Mouse (Mus musculus): ENCODE data around the gene Arl8a. TPM values are rescaled to one million over a fixed set of nuclear protein-coding genes. Genes with fewer than 3 reads are reported as not detected.

The Arl8a gene
- total RNA-seq, 2 experiments from 2014 or later, result 62.8 to 73.7 TPM

GRCm38 (mm10) chr1:135132893-135133369 lies 13.7 kb upstream of the Arl8a start:
- no peak for DNase-seq (ENCODE audit: low spot score in 2 of 2)

GRCm38 (mm10) chr1:135133678-135134435 lies 12.8 kb upstream of the Arl8a start:
- DNase-seq (ENCODE audit: low spot score in 2 of 2), result no peak

DNA sequence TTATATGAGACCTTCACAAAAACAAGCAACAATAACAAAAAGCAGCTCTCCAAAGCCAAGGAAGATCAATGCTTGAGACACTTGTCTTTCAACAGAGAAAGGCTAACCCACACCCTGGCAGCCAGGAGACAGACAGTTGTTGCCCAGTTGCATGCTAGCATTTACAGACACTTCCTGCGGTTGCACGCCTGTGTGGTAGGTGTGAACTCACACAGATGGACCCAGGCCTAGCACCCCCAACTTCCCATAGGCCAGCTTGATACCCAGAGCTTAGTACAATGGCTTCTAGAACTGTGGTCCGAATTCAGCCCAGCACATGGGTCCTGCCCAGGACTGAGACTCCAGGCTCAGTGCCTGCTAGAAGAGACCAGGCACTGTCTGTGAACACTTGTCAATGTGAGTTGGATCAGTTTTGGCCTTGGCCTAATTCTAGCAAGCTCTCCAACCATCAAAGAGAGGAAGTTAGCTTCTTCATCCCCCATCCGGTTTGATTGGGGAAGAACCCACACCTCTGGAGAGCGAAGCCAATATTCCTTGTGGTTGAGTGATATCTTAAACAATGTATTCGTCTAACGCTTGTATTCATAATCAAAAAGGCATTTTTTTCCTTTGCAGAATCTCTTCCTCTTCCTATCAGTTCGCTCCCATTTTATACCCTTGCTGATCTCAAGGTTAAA lies 11.4 kb upstream of the Arl8a start:
- DNase-seq (ENCODE audit: low spot score in 2 of 2), result no peak

DNA sequence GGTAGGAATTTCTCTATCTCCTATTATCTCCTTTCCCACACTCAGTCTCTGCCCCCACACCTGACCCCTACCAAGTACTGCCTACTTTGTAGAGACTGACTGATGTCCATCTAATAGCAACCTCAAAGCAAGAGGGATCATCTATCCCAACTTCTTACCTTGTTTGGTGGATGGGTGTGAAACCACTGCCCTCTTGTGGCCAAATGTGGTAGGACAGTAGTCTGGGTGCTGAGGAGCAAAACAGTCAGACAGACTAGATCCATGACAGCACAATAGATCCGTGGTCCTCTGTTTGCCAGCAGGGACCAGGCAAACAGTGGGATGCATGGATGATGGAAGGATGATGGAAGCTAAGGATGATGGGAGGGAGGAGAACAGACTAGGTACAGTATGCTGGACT lies 10.1 kb upstream of the Arl8a start:
- peak in 1 of 2 experiments; percentile 38 for DNase-seq (ENCODE audit: low spot score in 2 of 2)

DNA sequence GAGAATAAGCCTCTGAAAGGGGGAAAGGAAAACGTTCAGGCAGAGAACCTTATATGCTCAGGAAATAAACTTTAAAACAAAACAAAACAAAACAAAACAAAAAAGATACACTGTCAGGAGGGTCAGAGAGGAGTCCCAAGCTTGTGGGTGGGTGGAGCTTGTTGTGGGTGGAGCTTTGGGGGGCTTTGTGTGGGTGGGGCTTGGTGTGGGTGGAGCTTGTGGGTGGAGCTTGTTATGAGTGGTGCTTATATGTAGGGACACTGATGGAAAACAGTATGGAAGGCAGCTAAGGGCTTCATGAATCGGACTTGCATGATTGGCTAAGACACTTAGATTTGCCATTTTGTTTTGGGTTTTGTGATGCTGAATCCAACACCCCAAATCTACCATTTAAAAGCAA lies 6.7 kb upstream of the Arl8a start:
- no peak for DNase-seq (ENCODE audit: low spot score in 2 of 2)

GRCm38 (mm10) chr1:135142452-135142851 lies 4.2 kb upstream of the Arl8a start:
- DNase-seq (ENCODE audit: low spot score in 2 of 2), result no peak

DNA sequence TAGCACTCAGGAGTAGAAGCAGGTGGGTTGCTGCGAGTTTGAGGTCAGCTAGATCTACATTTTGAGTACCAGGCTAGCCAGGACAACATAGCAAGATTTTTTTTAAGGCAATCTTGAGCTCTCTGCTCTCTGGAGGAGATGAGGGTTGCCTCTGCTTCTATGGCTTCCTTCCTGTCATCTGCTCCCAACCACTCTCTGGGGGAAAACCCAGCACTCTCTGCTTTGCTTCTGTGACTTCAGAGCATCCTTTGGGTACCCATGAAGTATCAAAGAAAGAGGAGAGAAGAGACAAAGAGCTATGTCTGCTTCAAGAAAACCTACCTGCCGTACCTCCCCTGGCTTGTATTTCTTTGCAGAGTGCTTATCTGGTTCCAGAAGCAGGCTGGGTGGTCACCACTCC lies 2.7 kb upstream of the Arl8a start:
- no peak for DNase-seq (ENCODE audit: low spot score in 2 of 2)

- peak; percentile 68 to 73 for DNase-seq (ENCODE audit: low spot score in 2 of 2)
Measured at GRCm38 (mm10) chr1:135146946-135147701, 500 bp downstream of the Arl8a start.

GRCm38 (mm10) chr1:135147702-135148058 lies 1.1 kb downstream of the Arl8a start:
- DNase-seq (ENCODE audit: low spot score in 2 of 2), result no peak

- no peak for DNase-seq (ENCODE audit: low spot score in 2 of 2)
Measured at GRCm38 (mm10) chr1:135148476-135148875, 1.9 kb downstream of the Arl8a start.

DNA sequence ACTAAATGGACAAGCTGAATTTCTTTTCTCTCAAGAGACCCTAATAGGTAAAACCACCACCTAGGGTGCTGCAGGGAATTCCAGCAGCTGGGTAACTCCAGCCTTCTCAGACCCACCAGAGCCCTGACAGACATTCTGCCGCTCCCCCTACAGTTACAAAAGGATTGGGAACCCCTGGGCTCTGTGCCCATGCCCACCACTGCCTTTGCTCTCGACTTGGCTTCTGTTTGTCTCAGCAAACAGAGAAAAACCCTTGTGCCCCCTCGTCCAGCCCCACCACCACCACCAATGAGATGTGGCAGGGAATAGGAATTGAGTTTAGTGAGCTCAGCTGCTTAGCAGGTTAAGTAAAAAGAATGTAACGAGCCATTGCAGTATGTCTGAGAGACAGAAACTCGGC lies 2.4 kb downstream of the Arl8a start:
- no peak for DNase-seq (ENCODE audit: low spot score in 2 of 2)

GRCm38 (mm10) chr1:135154011-135154410 lies 7.4 kb downstream of the Arl8a start:
- no peak for DNase-seq (ENCODE audit: low spot score in 2 of 2)

GRCm38 (mm10) chr1:135154411-135154959 lies 7.9 kb downstream of the Arl8a start:
- peak in 1 of 2 experiments; percentile 47 for DNase-seq (ENCODE audit: low spot score in 2 of 2)

GRCm38 (mm10) chr1:135156300-135156699 lies 9.7 kb downstream of the Arl8a start:
- no peak for DNase-seq (ENCODE audit: low spot score in 2 of 2)

- no peak for DNase-seq (ENCODE audit: low spot score in 2 of 2)
Measured at GRCm38 (mm10) chr1:135158633-135159032, 12.0 kb downstream of the Arl8a start.

GRCm38 (mm10) chr1:135159074-135159473 lies 12.4 kb downstream of the Arl8a start:
- DNase-seq (ENCODE audit: low spot score in 2 of 2), result no peak

DNA sequence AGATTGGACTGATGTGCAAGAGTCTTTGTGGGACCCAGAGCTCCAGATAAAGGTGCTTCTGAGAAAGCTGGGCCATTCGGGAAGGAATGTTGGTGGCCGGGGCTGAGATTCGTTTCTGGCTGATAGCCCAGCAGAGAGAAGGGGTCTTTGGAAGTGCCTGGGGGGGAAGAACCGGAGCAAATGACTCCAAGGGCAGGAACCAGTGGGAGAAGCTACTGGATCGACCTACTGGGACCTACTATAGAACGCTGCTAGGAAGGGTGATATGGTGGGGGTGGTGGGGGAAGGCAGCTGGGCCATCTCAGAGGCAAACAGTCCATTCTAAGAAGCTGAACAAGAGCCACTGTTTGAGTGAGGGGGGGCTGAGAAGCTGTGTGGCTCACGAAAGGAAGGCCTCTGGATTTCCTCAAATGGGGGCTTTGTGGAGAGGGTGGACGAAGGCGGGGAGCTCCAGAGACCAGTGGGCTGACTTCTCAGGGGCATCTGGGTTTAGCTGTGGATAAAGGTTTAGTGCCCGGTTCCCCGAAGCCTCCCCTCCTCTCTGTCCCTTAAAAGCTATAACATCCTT lies 13.0 kb downstream of the Arl8a start:
- DNase-seq (ENCODE audit: low spot score in 2 of 2), result no peak

- DNase-seq (ENCODE audit: low spot score in 2 of 2), result no peak
Measured at GRCm38 (mm10) chr1:135160411-135161050, 13.9 kb downstream of the Arl8a start.

DNA sequence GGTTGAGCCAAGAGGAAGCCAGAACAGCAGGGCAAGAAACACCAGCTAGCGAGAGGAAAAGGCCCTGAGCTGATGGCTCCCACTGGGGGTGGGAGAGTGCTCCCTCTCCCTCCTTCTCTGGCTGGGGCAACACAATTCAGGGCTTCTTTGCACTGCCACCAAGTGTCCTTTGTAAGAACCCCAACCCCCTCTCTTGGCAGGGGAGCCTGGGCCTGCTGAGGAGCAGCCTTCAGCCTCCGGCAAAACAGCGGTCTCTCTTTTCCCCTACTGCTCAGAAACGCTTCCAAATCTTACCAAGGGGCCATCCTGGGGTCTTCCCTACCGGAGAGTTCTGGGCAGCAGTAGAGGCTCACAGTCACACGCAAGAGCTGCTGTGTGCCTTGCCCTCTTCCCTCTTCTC lies 16.1 kb downstream of the Arl8a start:
- no peak for DNase-seq (ENCODE audit: low spot score in 2 of 2)

GRCm38 (mm10) chr1:135167435-135167834 lies 20.8 kb downstream of the Arl8a start, which contains the start of gene Gpr37l1:
Gene Gpr37l1 (minus strand): TSS chr1:135167681.
- DNase-seq (ENCODE audit: low spot score in 2 of 2), result no peak
